Mouse (Mus musculus): ENCODE data around the gene Slc4a2. TPM values are rescaled to one million over a fixed set of nuclear protein-coding genes. Genes with fewer than 3 reads are reported as not detected.
A peak's percentile ranks its signal among the peaks of the same experiment; 100 is the strongest.

The Slc4a2 gene
- polyA plus RNA-seq, 1 experiment: 96.4 TPM

- Histone ChIP-seq H3K36me3 (ENCODE audit: control insufficient read depth, insufficient read depth) (no peaks in the 10 kb centered on the region), H3K4me3 (no peak overlapping the region), H3K4me2 (ENCODE audit: low read depth) (no peak overlapping the region), H3K79me2 (ENCODE audit: control insufficient read depth, insufficient read depth) (no peaks in the 10 kb centered on the region), H3ac (ENCODE audit: control insufficient read depth, insufficient read length) (no peak overlapping the region), H3K27me3 (ENCODE audit: control insufficient read depth, insufficient read depth, insufficient read length) (no peaks in the 10 kb centered on the region)
- no peak for TF ChIP-seq SRF (IDR thresholded peaks at IDR 0.05; ENCODE audit: control insufficient read depth, insufficient read length, low read depth)
- TF ChIP-seq MYOG (IDR thresholded peaks at IDR 0.05; ENCODE audit: control insufficient read depth in 1 of 3, insufficient read depth in 1 of 3, insufficient read length in 2 of 3, low read depth in 2 of 3): no peak
- no peak for TF ChIP-seq E2F4 (IDR thresholded peaks at IDR 0.05; ENCODE audit: insufficient read depth)
- no peak for TF ChIP-seq REST (IDR thresholded peaks at IDR 0.05; ENCODE audit: insufficient read depth, insufficient read length)
These were observed 9.7 kb upstream of the Slc4a2 start for GRCm38 (mm10) chr5:24413938-24414337.

GRCm38 (mm10) chr5:24416222-24416736 lies 7.4 kb upstream of the Slc4a2 start:
- TF ChIP-seq REST (IDR thresholded peaks at IDR 0.05; ENCODE audit: insufficient read depth, insufficient read length) (peak; percentile 63), POLR2AphosphoS2 (IDR thresholded peaks at IDR 0.05; ENCODE audit: insufficient read length, low read depth) (no peak), CEBPB (IDR thresholded peaks at IDR 0.05; ENCODE audit: insufficient read depth, poor library complexity, severe bottlenecking) (no peak), POLR2A (IDR thresholded peaks at IDR 0.05; ENCODE audit: insufficient read length, low read depth) (no peak)
- Histone ChIP-seq H3ac (ENCODE audit: control insufficient read depth, insufficient read length) (no peak overlapping the region), H3K27me3 (ENCODE audit: control insufficient read depth, insufficient read depth, insufficient read length) (no peaks in the 10 kb centered on the region), H3K36me3 (ENCODE audit: control insufficient read depth, insufficient read depth) (peaks cover 4% of the 10 kb centered on the region), H3K4me3 (no peak overlapping the region), H3K4me2 (ENCODE audit: low read depth) (peak overlapping the region; percentile 44), H3K79me2 (ENCODE audit: control insufficient read depth, insufficient read depth) (no peaks in the 10 kb centered on the region)

GRCm38 (mm10) chr5:24417587-24417986 lies 6.0 kb upstream of the Slc4a2 start:
- no peak overlapping the region for H3ac ChIP-seq (ENCODE audit: control insufficient read depth, insufficient read length)
- H3K79me2 ChIP-seq (ENCODE audit: control insufficient read depth, insufficient read depth): peaks cover 2% of the 10 kb centered on the region
- peaks cover 7% of the 10 kb centered on the region for H3K36me3 ChIP-seq (ENCODE audit: control insufficient read depth, insufficient read depth)
- no peak overlapping the region for H3K4me3 ChIP-seq
- no peak overlapping the region for H3K4me2 ChIP-seq (ENCODE audit: low read depth)
- TF ChIP-seq MYOG (IDR thresholded peaks at IDR 0.05; ENCODE audit: control insufficient read depth in 1 of 3, insufficient read depth in 1 of 3, insufficient read length in 2 of 3, low read depth in 2 of 3) (no peak), CEBPB (IDR thresholded peaks at IDR 0.05; ENCODE audit: insufficient read depth, poor library complexity, severe bottlenecking) (no peak), SRF (IDR thresholded peaks at IDR 0.05; ENCODE audit: control insufficient read depth, insufficient read length, low read depth) (no peak), REST (IDR thresholded peaks at IDR 0.05; ENCODE audit: insufficient read depth, insufficient read length) (no peak), POLR2A (IDR thresholded peaks at IDR 0.05; ENCODE audit: insufficient read length, low read depth) (no peak), E2F4 (IDR thresholded peaks at IDR 0.05; ENCODE audit: insufficient read depth) (no peak), TCF3 (IDR thresholded peaks at IDR 0.05; ENCODE audit: insufficient read length, low read depth) (no peak), MAX (IDR thresholded peaks at IDR 0.05; ENCODE audit: low read depth) (no peak), USF1 (IDR thresholded peaks at IDR 0.05; ENCODE audit: low read depth) (no peak), POLR2AphosphoS2 (IDR thresholded peaks at IDR 0.05; ENCODE audit: insufficient read length, low read depth) (no peak), MYOD1 (IDR thresholded peaks at IDR 0.05; ENCODE audit: control insufficient read depth in 1 of 3, insufficient read length in 2 of 3, low read depth in 2 of 3) (no peak), TCF12 (IDR thresholded peaks at IDR 0.05; ENCODE audit: insufficient read depth, poor library complexity, severe bottlenecking) (no peak)
- no peaks in the 10 kb centered on the region for H3K27me3 ChIP-seq (ENCODE audit: control insufficient read depth, insufficient read depth, insufficient read length)

- Histone ChIP-seq H3K79me2 (ENCODE audit: control insufficient read depth, insufficient read depth) (peaks cover 9% of the 10 kb centered on the region), H3K4me3 (no peak overlapping the region), H3K4me2 (ENCODE audit: low read depth) (no peak overlapping the region), H3K36me3 (ENCODE audit: control insufficient read depth, insufficient read depth) (peaks cover 7% of the 10 kb centered on the region), H3K27me3 (ENCODE audit: control insufficient read depth, insufficient read depth, insufficient read length) (no peaks in the 10 kb centered on the region), H3ac (ENCODE audit: control insufficient read depth, insufficient read length) (no peak overlapping the region)
- TF ChIP-seq E2F4 (IDR thresholded peaks at IDR 0.05; ENCODE audit: insufficient read depth) (no peak), TCF12 (IDR thresholded peaks at IDR 0.05; ENCODE audit: insufficient read depth, poor library complexity, severe bottlenecking) (no peak), MYOD1 (IDR thresholded peaks at IDR 0.05; ENCODE audit: control insufficient read depth in 1 of 3, insufficient read length in 2 of 3, low read depth in 2 of 3) (no peak), REST (IDR thresholded peaks at IDR 0.05; ENCODE audit: insufficient read depth, insufficient read length) (no peak), CEBPB (IDR thresholded peaks at IDR 0.05; ENCODE audit: insufficient read depth, poor library complexity, severe bottlenecking) (no peak), USF1 (IDR thresholded peaks at IDR 0.05; ENCODE audit: low read depth) (no peak), SRF (IDR thresholded peaks at IDR 0.05; ENCODE audit: control insufficient read depth, insufficient read length, low read depth) (no peak), MAX (IDR thresholded peaks at IDR 0.05; ENCODE audit: low read depth) (no peak), MYOG (IDR thresholded peaks at IDR 0.05; ENCODE audit: control insufficient read depth in 1 of 3, insufficient read depth in 1 of 3, insufficient read length in 2 of 3, low read depth in 2 of 3) (no peak), POLR2AphosphoS2 (IDR thresholded peaks at IDR 0.05; ENCODE audit: insufficient read length, low read depth) (no peak), POLR2A (IDR thresholded peaks at IDR 0.05; ENCODE audit: insufficient read length, low read depth) (no peak), TCF3 (IDR thresholded peaks at IDR 0.05; ENCODE audit: insufficient read length, low read depth) (no peak)
These were observed 3.3 kb upstream of the Slc4a2 start for GRCm38 (mm10) chr5:24420381-24420780.

- Histone ChIP-seq H3K36me3 (ENCODE audit: control insufficient read depth, insufficient read depth) (peaks cover 7% of the 10 kb centered on the region), H3K79me2 (ENCODE audit: control insufficient read depth, insufficient read depth) (peaks cover 27% of the 10 kb centered on the region), H3ac (ENCODE audit: control insufficient read depth, insufficient read length) (peak overlapping the region; percentile 55), H3K4me3 (peak overlapping the region; percentile 95), H3K27me3 (ENCODE audit: control insufficient read depth, insufficient read depth, insufficient read length) (no peaks in the 10 kb centered on the region), H3K4me2 (ENCODE audit: low read depth) (peak overlapping the region; percentile 92)
- TF ChIP-seq MYOG (IDR thresholded peaks at IDR 0.05; ENCODE audit: control insufficient read depth in 1 of 3, insufficient read depth in 1 of 3, insufficient read length in 2 of 3, low read depth in 2 of 3): peak in 2 of 3 experiments; percentile 77 to 85
- TF ChIP-seq POLR2A (IDR thresholded peaks at IDR 0.05; ENCODE audit: insufficient read length, low read depth): peak; percentile 36
- peak in 2 of 3 experiments; percentile 82 to 85 for TF ChIP-seq MYOD1 (IDR thresholded peaks at IDR 0.05; ENCODE audit: control insufficient read depth in 1 of 3, insufficient read length in 2 of 3, low read depth in 2 of 3)
- peak; percentile 57 for TF ChIP-seq POLR2AphosphoS2 (IDR thresholded peaks at IDR 0.05; ENCODE audit: insufficient read length, low read depth)
- TF ChIP-seq REST (IDR thresholded peaks at IDR 0.05; ENCODE audit: insufficient read depth, insufficient read length): no peak
- TF ChIP-seq CEBPB (IDR thresholded peaks at IDR 0.05; ENCODE audit: insufficient read depth, poor library complexity, severe bottlenecking): no peak
- TF ChIP-seq USF1 (IDR thresholded peaks at IDR 0.05; ENCODE audit: low read depth): peak; percentile 37
These were observed 556 bp downstream of the Slc4a2 start for GRCm38 (mm10) chr5:24424004-24424781.

Measured in myocyte (in vitro differentiated cells).